Mouse (Mus musculus) CH12.LX (cell line): Measurements from ENCODE around the gene Ank. TPM values are rescaled to one million over a fixed set of nuclear protein-coding genes. Genes with fewer than 3 reads are reported as not detected.

Experiments
- DNase-seq: peaks from one replicate; pipeline ENCODE4 v3.0.0-alpha.2; 2013; ENCODE audit errors: extremely low read depth
- H3K27ac ChIP-seq: 2 replicates; pipeline ENCODE4 v1.5.1; 2012; ENCODE audit warnings: low read depth, mild to moderate bottlenecking, control low read depth, moderate library complexity; ENCODE audit not compliant: insufficient read depth
- H3K27me3 ChIP-seq: replicated peaks from 2 replicates; pipeline ENCODE3; 2012; ENCODE audit warnings: inconsistent platforms
- H3K36me3 ChIP-seq, 2 experiments: replicated peaks in 1 of 2; 2 replicates each; pipeline versions ENCODE3 to v1.6.1; 2012; ENCODE audit warnings: inconsistent platforms in 1 of 2, low read length in 1 of 2, mild to moderate bottlenecking in 1 of 2, mixed read lengths in 1 of 2, moderate library complexity in 1 of 2; ENCODE audit not compliant: control insufficient read depth in 1 of 2, insufficient read depth in 1 of 2
- H3K4me1 ChIP-seq, 2 experiments: 2 replicates each; pipeline ENCODE4 v1.6.1; 2012; ENCODE audit warnings: inconsistent platforms in 1 of 2, moderate library complexity in 1 of 2; ENCODE audit not compliant: insufficient read depth in 2 of 2, control insufficient read depth in 1 of 2
- H3K4me2 ChIP-seq: 2 replicates; pipeline ENCODE4 v1.6.1; 2012; ENCODE audit warnings: low read depth, mild to moderate bottlenecking, control low read depth; ENCODE audit not compliant: poor library complexity, insufficient read depth, severe bottlenecking
- H3K4me3 ChIP-seq, 3 experiments: fragments of 150-350 bp in 1 of 3; sonication (generic) in 1 of 3; replicated peaks in 1 of 3; 2 replicates each; pipeline versions ENCODE3 to v1.5.1; 2011 to 2012; ENCODE audit warnings: low read depth in 2 of 3, low read length in 2 of 3, mild to moderate bottlenecking in 2 of 3, moderate library complexity in 2 of 3, control low read depth in 1 of 3, improper control_type of control experiment in 1 of 3, inconsistent platforms in 1 of 3, mixed read lengths in 1 of 3; ENCODE audit not compliant: poor library complexity in 1 of 3
- H3K79me2 ChIP-seq: replicated peaks from 2 replicates; pipeline ENCODE4 v1.6.1; 2012; ENCODE audit warnings: mild to moderate bottlenecking, moderate library complexity; ENCODE audit not compliant: control insufficient read depth, poor library complexity, insufficient read depth, severe bottlenecking; ENCODE audit errors: extremely low read depth
- H3K9ac ChIP-seq: 2 replicates; pipeline ENCODE4 v1.6.1; 2012; ENCODE audit warnings: low read depth, mild to moderate bottlenecking, control low read depth, moderate library complexity; ENCODE audit not compliant: insufficient read depth
- H3K9me3 ChIP-seq: replicated peaks from 2 replicates; pipeline ENCODE3; 2012; ENCODE audit warnings: low read length, inconsistent platforms, mixed read lengths
- BHLHE40 ChIP-seq: IDR thresholded peaks from 2 replicates; pipeline ENCODE4 v1.6.1; 2011; ENCODE audit warnings: mild to moderate bottlenecking, low read depth, low read length, improper control_type of control experiment
- CTCF ChIP-seq, 2 experiments: IDR thresholded peaks in 1 of 2; conservative IDR thresholded peaks in 1 of 2; 2 replicates each; pipeline ENCODE4 v1.5.1; 2011 to 2012; ENCODE audit warnings: low read depth in 2 of 2, low read length in 2 of 2, improper control_type of control experiment in 1 of 2, inconsistent platforms in 1 of 2, mild to moderate bottlenecking in 1 of 2, moderate library complexity in 1 of 2
- ELF1 ChIP-seq: IDR thresholded peaks from 2 replicates; pipeline ENCODE4 v1.6.1; 2014; ENCODE audit warnings: low read depth, mild to moderate bottlenecking, inconsistent platforms, low read length, improper control_type of control experiment
- ETS1 ChIP-seq: conservative IDR thresholded peaks from 2 replicates; pipeline ENCODE4 v1.6.1; 2012; ENCODE audit warnings: low read depth, mild to moderate bottlenecking, inconsistent platforms, low read length, improper control_type of control experiment, moderate library complexity
- MAFK ChIP-seq: IDR thresholded peaks from 2 replicates; pipeline ENCODE4 v1.6.1; 2011; ENCODE audit warnings: low read length, improper control_type of control experiment; ENCODE audit not compliant: insufficient replicate concordance
- MEF2A ChIP-seq: IDR thresholded peaks from 2 replicates; pipeline ENCODE4 v1.6.1; 2014; ENCODE audit warnings: low read depth, mild to moderate bottlenecking, inconsistent platforms, low read length, improper control_type of control experiment, borderline replicate concordance
- MXI1 ChIP-seq: IDR thresholded peaks from 2 replicates; pipeline ENCODE4 v1.6.1; 2011; ENCODE audit warnings: mild to moderate bottlenecking, low read depth, low read length, improper control_type of control experiment
- NELFE ChIP-seq: IDR thresholded peaks from 2 replicates; pipeline ENCODE4 v1.6.1; 2011; ENCODE audit warnings: low read depth, low read length, improper control_type of control experiment
- PAX5 ChIP-seq: IDR thresholded peaks from 2 replicates; pipeline ENCODE4 v1.6.1; 2012; ENCODE audit warnings: low read length, inconsistent platforms, mixed read lengths
- POLR2AphosphoS2 ChIP-seq: IDR thresholded peaks from 2 replicates; pipeline ENCODE4 v1.6.1; 2011; ENCODE audit warnings: low read depth, low read length, improper control_type of control experiment
- RAD21 ChIP-seq: IDR thresholded peaks from 2 replicates; pipeline ENCODE4 v1.6.1; 2011; ENCODE audit warnings: low read depth, mild to moderate bottlenecking, low read length, improper control_type of control experiment, moderate library complexity
- SMC3 ChIP-seq: IDR thresholded peaks from 2 replicates; pipeline ENCODE4 v1.6.1; 2011; ENCODE audit warnings: low read depth, low read length, improper control_type of control experiment
- ZC3H11A ChIP-seq: IDR thresholded peaks from 2 replicates; pipeline ENCODE4 v1.6.1; 2012; ENCODE audit warnings: low read depth, mild to moderate bottlenecking, inconsistent platforms, low read length, improper control_type of control experiment
- ZMIZ1 ChIP-seq: IDR thresholded peaks from 2 replicates; pipeline ENCODE4 v1.6.1; 2012; ENCODE audit warnings: low read depth, mild to moderate bottlenecking, inconsistent platforms, low read length, improper control_type of control experiment
- dilution Hi-C: fragments of 300-500 bp; cut with MboI; formaldehyde crosslinking; loops from 2 replicates; pipeline ENCODE4 v1.14.3; 2020; ENCODE audit warnings: low sequenced_read_pairs; ENCODE audit not compliant: extremely low pct_unique_long_range_greater_than_20kb, extremely low pct_ligation_motif_present
- in situ Hi-C: fragments of 300-500 bp; cut with MboI; formaldehyde crosslinking; loops from 3 replicates; pipeline ENCODE4 v1.14.3; 2019; ENCODE audit warnings: low sequenced_read_pairs, low pct_ligation_motif_present, low pct_unique_long_range_greater_than_20kb, mixed read lengths
- polyA plus RNA-seq: library from polyadenylated mRNA; unstranded; fragments of >175 nt; gene quantifications from 2 replicates; pipeline ENCODE4 v1.2.1, GENCODE M21; 2012; ENCODE audit warnings: low read depth; ENCODE audit not compliant: insufficient read length
- total RNA-seq, 2 experiments: library from RNA; depleted of rRNA; stranded (reverse); fragments of 300-350 nt in 1 of 2; fragments of >200 nt in 1 of 2; gene quantifications; 2 replicates each; pipeline ENCODE4 v1.2.3; 2012 to 2014

Ank gene
- total and polyA plus RNA-seq, 3 experiments = 4.6 to 12.4 (median 8.6) TPM

DNA sequence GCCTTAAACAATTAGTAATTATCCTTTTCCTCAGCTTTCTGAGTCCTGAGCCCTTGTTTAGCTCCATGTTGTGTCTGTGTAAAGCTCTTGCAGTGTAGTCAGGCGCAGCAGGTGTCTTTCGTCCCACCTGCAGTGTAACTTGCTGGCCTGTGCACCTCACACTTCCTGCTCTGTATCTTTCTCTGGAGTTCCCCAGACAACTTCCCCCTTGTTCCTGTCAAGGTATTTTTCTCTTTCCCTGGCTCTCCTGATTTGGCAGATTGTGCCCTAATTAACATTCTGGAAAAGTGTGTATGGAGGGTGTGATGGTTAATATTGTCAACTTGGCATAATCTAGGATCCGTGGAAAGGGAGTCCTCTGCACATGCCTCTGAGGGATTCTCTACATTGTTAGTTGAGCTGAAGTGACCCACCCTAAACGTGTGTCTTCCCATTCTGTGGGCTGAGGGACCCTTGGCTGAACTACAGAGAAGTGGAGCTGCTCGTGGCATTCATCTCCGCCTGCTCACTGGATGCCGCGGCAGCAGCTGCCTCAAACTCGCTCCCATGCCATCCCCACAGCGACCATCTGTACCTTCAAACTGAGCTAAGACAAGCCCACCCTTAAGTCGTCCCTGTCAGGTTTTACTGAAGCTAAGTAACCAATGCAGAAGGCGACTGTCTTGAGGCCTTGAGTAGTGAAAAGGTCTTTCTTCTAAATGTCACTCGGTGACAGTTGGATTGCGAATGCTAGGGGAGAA lies 121.8 kb downstream of the Ank start:
- TF ChIP-seq MEF2A = no peak
- TF ChIP-seq NELFE = no peak
- TF ChIP-seq MAFK = no peak
- TF ChIP-seq ZMIZ1 = no peak
- TF ChIP-seq BHLHE40 = no peak
- TF ChIP-seq ETS1 = no peak
- TF ChIP-seq ELF1 = no peak
- TF ChIP-seq PAX5 = no peak
- TF ChIP-seq RAD21 = no peak
- TF ChIP-seq CTCF (conservative IDR thresholded peaks at IDR 0.05 in 1 of 2, IDR thresholded peaks at IDR 0.05 in 1 of 2; ENCODE audit: low read depth in 2 of 2, low read length in 2 of 2) = no peak
- TF ChIP-seq MXI1 = no peak
- no peak for TF ChIP-seq ZC3H11A
- TF ChIP-seq, all 38 proteins: peak for 0
- Histone ChIP-seq H3K9me3 (no peaks in the 10 kb centered on the region), H3K4me3 (no peak overlapping the region), H3K79me2 (no peaks in the 10 kb centered on the region), H3K36me3 (peaks cover 22 to 67% of the 10 kb centered on the region in 2 experiments), H3K4me2 (no peak overlapping the region), H3K27me3 (no peaks in the 10 kb centered on the region), H3K27ac (no peak overlapping the region), H3K4me1 (peaks cover 4 to 42% of the 10 kb centered on the region in 2 experiments; a peak in 3 of 4 replicates), H3K9ac (no peak overlapping the region)
- dilution Hi-C loops (no loop called here), in situ Hi-C loops (no loop called here)
- no peak for DNase-seq

DNA sequence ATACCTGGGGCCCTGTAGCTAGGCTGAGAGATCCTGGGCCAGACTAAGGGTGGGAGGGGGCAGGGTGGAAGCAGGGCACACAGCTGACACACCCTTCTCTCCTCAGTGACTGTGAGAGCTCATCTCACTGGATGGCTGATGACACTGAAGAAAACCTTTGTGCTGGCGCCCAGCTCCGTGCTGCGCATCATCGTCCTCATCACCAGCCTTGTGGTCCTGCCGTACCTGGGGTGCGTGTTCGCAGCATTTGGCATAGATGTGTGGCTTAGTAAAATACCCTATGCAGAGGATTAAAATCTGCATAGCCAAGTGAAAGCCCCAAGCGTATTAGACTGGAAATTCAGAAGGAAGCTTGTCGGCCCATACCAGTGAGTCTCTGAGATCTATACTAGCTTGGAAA lies 124.3 kb downstream of the Ank start:
- in situ Hi-C loops (no loop called here), dilution Hi-C loops (no loop called here)
- Histone ChIP-seq H3K36me3 (peaks cover 42 to 77% of the 10 kb centered on the region in 2 experiments), H3K27ac (no peak overlapping the region), H3K79me2 (no peaks in the 10 kb centered on the region), H3K27me3 (no peaks in the 10 kb centered on the region), H3K9ac (no peak overlapping the region), H3K4me1 (peaks cover 7 to 53% of the 10 kb centered on the region in 2 experiments; a peak in 3 of 4 replicates), H3K4me2 (no peak overlapping the region), H3K9me3 (no peaks in the 10 kb centered on the region), H3K4me3 (no peak overlapping the region)
- no peak for TF ChIP-seq POLR2AphosphoS2
- TF ChIP-seq SMC3 = no peak
- DNase-seq = no peak
